8 mouse cellular contexts compared by ENCODE assay signal in genomic region chr10:81176466-81177271, GRCm38 (mm10). TPM values are rescaled to one million over a fixed set of nuclear protein-coding genes. Genes with fewer than 3 reads are reported as not detected.
DNase-seq lines count a peak whose midpoint lies in the region; ATAC-seq and TF ChIP-seq lines count a peak whose summit lies in the region.

Gene Eef2 (plus strand): TSS chr10:81176631.

- peak within 1 kb of the TSS; percentile 92 for H3K27ac ChIP-seq in embryonic facial prominence, embryonic 13.5 days
- peak within 1 kb of the TSS; percentile 89 for H3K27ac ChIP-seq in heart, adult 2 months
- peak within 1 kb of the TSS; percentile 94 for H3K27ac ChIP-seq in limb, embryonic 12.5 days
- H3K27ac ChIP-seq in midbrain, embryonic 14.5 days (replicated peaks; ENCODE audit: low read depth, low read length), result peak within 1 kb of the TSS; percentile 98

- H3K4me1 ChIP-seq in embryonic facial prominence, embryonic 13.5 days, result peaks cover 68% of the 10 kb centered on the region
- H3K4me1 ChIP-seq in heart, adult 2 months (ENCODE audit: control insufficient read depth, insufficient read depth, low read length), result peaks cover 11% of the 10 kb centered on the region
- H3K4me1 ChIP-seq in limb, embryonic 12.5 days (replicated peaks), result peaks cover 54% of the 10 kb centered on the region
- peaks cover 27% of the 10 kb centered on the region for H3K4me1 ChIP-seq in midbrain, embryonic 14.5 days (ENCODE audit: control insufficient read depth, insufficient read depth, low read length)

- H3K36me3 ChIP-seq in embryonic facial prominence, embryonic 13.5 days, result peaks cover 44% of the 10 kb centered on the region
- peaks cover 3% of the 10 kb centered on the region; the same call in 1 of the 2 replicates for H3K36me3 ChIP-seq in heart, adult 2 months (ENCODE audit: control insufficient read depth, insufficient read depth, low read length)
- H3K36me3 ChIP-seq in limb, embryonic 12.5 days, result peaks cover 45% of the 10 kb centered on the region
- H3K36me3 ChIP-seq in midbrain, embryonic 14.5 days (ENCODE audit: control insufficient read depth, insufficient read depth, low read length), result peaks cover 43% of the 10 kb centered on the region

- peak; percentile 80 for ATAC-seq in embryonic facial prominence, embryonic 13.5 days (ENCODE audit: insufficient number of reproducible peaks, insufficient read depth, low FRiP score, low TSS enrichment, low read depth)
- ATAC-seq in limb, embryonic 12.5 days (ENCODE audit: insufficient number of reproducible peaks, insufficient read depth, low FRiP score, low TSS enrichment, low read depth), result peak; percentile 71
- ATAC-seq in midbrain, embryonic 14.5 days (ENCODE audit: low FRiP score, low TSS enrichment), result peak; percentile 83

- peak; percentile 100 for TF ChIP-seq POLR2A in heart, adult 2 months (IDR thresholded peaks at IDR 0.05; ENCODE audit: insufficient read depth, low read depth, low read length)

- H3K9ac ChIP-seq in embryonic facial prominence, embryonic 13.5 days, result peak within 1 kb of the TSS; percentile 99
- H3K9ac ChIP-seq in heart, adult 2 months (ENCODE audit: low read depth, low read length), result peak within 1 kb of the TSS; percentile 85
- peak within 1 kb of the TSS; percentile 98 for H3K9ac ChIP-seq in limb, embryonic 12.5 days (replicated peaks)
- peak within 1 kb of the TSS; percentile 96 for H3K9ac ChIP-seq in midbrain, embryonic 14.5 days (replicated peaks; ENCODE audit: low read length)

- peak; percentile 97 for DNase-seq in 416B (ENCODE audit: low read depth)
- DNase-seq in adrenal gland, postnatal 4 days (ENCODE audit: low spot score in 2 of 2), result peak; percentile 98 to 99
- DNase-seq in heart, adult 2 months, result peak; percentile 99
- peak; percentile 99 for DNase-seq in kidney, adult 8-10 months
- DNase-seq in midbrain, embryonic 14.5 days, result peak; percentile 100
- peak; percentile 97 for DNase-seq in spleen, adult 12 weeks (ENCODE audit: low spot score)

- peak; percentile 87; the same call in 1 of the 2 replicates for TF ChIP-seq EP300 in heart, adult 2 months (IDR thresholded peaks at IDR 0.05; ENCODE audit: insufficient read depth, low read depth, low read length)

- under 1% methylated on average over 77 of the region's 77 CpGs for WGBS in embryonic facial prominence, embryonic 13.5 days
- WGBS in heart, adult 2 months, result under 1% methylated on average over 77 of the region's 77 CpGs
- under 1% methylated on average over 77 of the region's 77 CpGs for WGBS in limb, embryonic 12.5 days
- under 1% methylated on average over 77 of the region's 77 CpGs for WGBS in midbrain, embryonic 14.5 days

- H3K9me3 ChIP-seq in embryonic facial prominence, embryonic 13.5 days, result no peaks in the 10 kb centered on the region
- no peaks in the 10 kb centered on the region for H3K9me3 ChIP-seq in limb, embryonic 12.5 days
- no peaks in the 10 kb centered on the region for H3K9me3 ChIP-seq in midbrain, embryonic 14.5 days (ENCODE audit: control insufficient read depth, low read length)

- H3K4me3 ChIP-seq in embryonic facial prominence, embryonic 13.5 days, result peak within 1 kb of the TSS; percentile 96
- peak within 1 kb of the TSS; percentile 68 for H3K4me3 ChIP-seq in heart, adult 2 months
- H3K4me3 ChIP-seq in limb, embryonic 12.5 days (replicated peaks), result peak within 1 kb of the TSS; percentile 98
- H3K4me3 ChIP-seq in midbrain, embryonic 14.5 days (replicated peaks; ENCODE audit: low read depth, low read length), result peak within 1 kb of the TSS; percentile 95

- peaks cover 4% of the 10 kb centered on the region; the same call in 1 of the 2 replicates for H3K79me2 ChIP-seq in heart, adult 2 months (replicated peaks; ENCODE audit: control insufficient read depth, insufficient read depth, low read length)

- TF ChIP-seq CTCF in heart, adult 2 months (IDR thresholded peaks at IDR 0.05), result no peak

- intact Hi-C loops in heart, adult 2 months (cut with DNase I), result loop anchor here (2.0 to 10.0 kb wide), 3 partner anchors 72 to 432 kb away; partner anchors contain the start of genes Ap3d1 and Map2k2

- no peaks in the 10 kb centered on the region for H3K27me3 ChIP-seq in embryonic facial prominence, embryonic 13.5 days
- no peaks in the 10 kb centered on the region for H3K27me3 ChIP-seq in heart, adult 2 months (ENCODE audit: control insufficient read depth, insufficient read depth, low read length)
- H3K27me3 ChIP-seq in limb, embryonic 12.5 days, result no peaks in the 10 kb centered on the region
- no peaks in the 10 kb centered on the region for H3K27me3 ChIP-seq in midbrain, embryonic 14.5 days (ENCODE audit: control insufficient read depth, insufficient read depth, low read length)

- peak within 1 kb of the TSS; percentile 96 for H3K4me2 ChIP-seq in embryonic facial prominence, embryonic 13.5 days
- H3K4me2 ChIP-seq in limb, embryonic 12.5 days, result peak within 1 kb of the TSS; percentile 96
- peak within 1 kb of the TSS; percentile 94 for H3K4me2 ChIP-seq in midbrain, embryonic 14.5 days (ENCODE audit: low read length)

RNA-seq across cellular contexts. Expression of gene Eef2, which starts in this region (rescaled TPM):
- total RNA-seq in adrenal gland, postnatal 4 days (2021), result 1,000 to 10,000 TPM; 1,728 to 1,734 TPM
- 622 and 633 TPM in 2 replicates for polyA plus RNA-seq in embryonic facial prominence, embryonic 13.5 days (2015; fragmentation: Nextera tagmentation; extraction: Ambion mirVana)
- 1,000 to 10,000 TPM; 1,027 to 1,244 TPM for total RNA-seq in heart, adult 2 months (2021)
- 887 and 1,187 TPM in 2 replicates for polyA plus RNA-seq in heart, adult 2 months (2012; rRNA removed)
- polyA plus RNA-seq in limb, embryonic 12.5 days (2016; fragmentation: Nextera tagmentation; extraction: Ambion mirVana), result 524 and 544 TPM in 2 replicates
- polyA plus RNA-seq in midbrain, embryonic 14.5 days (2014; fragmentation: Nextera tagmentation; extraction: Ambion mirVana), result 479 and 528 TPM in 2 replicates

Comparison
In these comparisons a context has a peak if more than half of its experiments do, and no peak if none do; other contexts are left out.
1. Peak in every context shown above with its lines: DNase-seq, ATAC-seq, H3K4me3 ChIP-seq and H3K27ac ChIP-seq.